Mouse (Mus musculus) adrenal gland, adult 8-10 months (tissue): ENCODE results near the gene Magea3. TPM values are rescaled to one million over a fixed set of nuclear protein-coding genes. Genes with fewer than 3 reads are reported as not detected.
"Not testable (repeated sequence)": the region's sequence is repeated elsewhere in the genome, so short reads cannot be mapped to it uniquely, and the experiment has no call there.

Experiments used
- DNase-seq: peaks from one replicate; pipeline ENCODE4 v3.0.0; 2022
- total RNA-seq, 4 experiments: library from RNA; stranded (reverse); gene quantifications; 2 replicates each; pipeline ENCODE4 v1.2.4; 2022

Gene Magea3
- total RNA-seq = not detected

- not testable (repeated sequence) for DNase-seq
Measured at GRCm38 (mm10) chrX:154949405-154949804, at the start of gene Magea3. TSS of gene Magea3 (minus strand) at chrX:154949505.

GRCm38 (mm10) chrX:154995750-154996149 is 46.4 kb upstream of the Magea3 start, which contains the start of gene Magea8:
TSS of gene Magea8 (minus strand) at chrX:154995850.
- not testable (repeated sequence) for DNase-seq

- not testable (repeated sequence) for DNase-seq
Measured at GRCm38 (mm10) chrX:154935887-154936286, 13.4 kb downstream of the Magea3 start, which contains the start of gene Magea6. TSS of gene Magea6 (minus strand) at chrX:154935987.

Other genes starting within 250 kb of the Magea3 start
- not detected for gene Cldn34b1, start 59.2 kb downstream of the Magea3 start, total RNA-seq
- not detected for gene Magea6, start 13.5 kb downstream of the Magea3 start, total RNA-seq
- not detected for gene Magea8, start 46.3 kb upstream of the Magea3 start, total RNA-seq
- gene Magea5, start 113.6 kb upstream of the Magea3 start, total RNA-seq = not detected
- not detected for gene Magea1, start 140.3 kb upstream of the Magea3 start, total RNA-seq
- gene Magea2, start 144.2 kb upstream of the Magea3 start, total RNA-seq = not detected
- not detected for gene Cldn34b2, start 178.9 kb upstream of the Magea3 start, total RNA-seq